Mouse (Mus musculus): ENCODE data around the gene Mpv17l2. TPM values are rescaled to one million over a fixed set of nuclear protein-coding genes. Genes with fewer than 3 reads are reported as not detected.

Gene Mpv17l2
- polyA plus RNA-seq, 1 experiment from 2014 or later = 47.6 TPM

GRCm38 (mm10) chr8:70776496-70777444 lies 16.0 kb upstream of the Mpv17l2 start, which contains the start of gene Pik3r2:
Pik3r2 (minus strand) TSS chr8:70776713.
- peaks cover 22% of the 10 kb centered on the region for H3K36me3 ChIP-seq (ENCODE audit: control insufficient read depth, insufficient read depth, low read length)

GRCm38 (mm10) chr8:70775851-70776495 lies 15.2 kb upstream of the Mpv17l2 start:
- no peaks in the 10 kb centered on the region for H3K27me3 ChIP-seq (ENCODE audit: control insufficient read depth, insufficient read depth, low read length)
- H3K4me3 ChIP-seq (replicated peaks; ENCODE audit: low read length) = peak overlapping the region; percentile 90
- H3K36me3 ChIP-seq (ENCODE audit: control insufficient read depth, insufficient read depth, low read length) = peaks cover 29% of the 10 kb centered on the region
- ATAC-seq (ENCODE audit: insufficient read depth, low FRiP score) = no peak
- peak overlapping the region; percentile 98 for H3K9ac ChIP-seq (ENCODE audit: low read length)
- peak overlapping the region; percentile 73 for H3K27ac ChIP-seq (ENCODE audit: low read length)
- no peaks in the 10 kb centered on the region for H3K9me3 ChIP-seq (replicated peaks; ENCODE audit: control insufficient read depth, low read length)
- peak overlapping the region; percentile 69 for H3K4me2 ChIP-seq (ENCODE audit: low read depth, low read length)
- H3K4me1 ChIP-seq (ENCODE audit: control insufficient read depth, insufficient read depth, low read length) = peaks cover 45% of the 10 kb centered on the region
- 2% methylated on average over 34 of the region's 34 CpGs for WGBS

More at GRCm38 (mm10) chr8:70776496-70777444, 16.0 kb upstream of the Mpv17l2 start, which contains the start of gene Pik3r2:
- Histone ChIP-seq H3K27me3 (ENCODE audit: control insufficient read depth, insufficient read depth, low read length) (no peaks in the 10 kb centered on the region), H3K4me3 (replicated peaks; ENCODE audit: low read length) (peak within 1 kb of the TSS; percentile 90), H3K27ac (ENCODE audit: low read length) (peak within 1 kb of the TSS; percentile 100), H3K9ac (ENCODE audit: low read length) (peak within 1 kb of the TSS; percentile 98), H3K4me1 (ENCODE audit: control insufficient read depth, insufficient read depth, low read length) (peaks cover 45% of the 10 kb centered on the region), H3K4me2 (ENCODE audit: low read depth, low read length) (peak within 1 kb of the TSS; percentile 69), H3K9me3 (replicated peaks; ENCODE audit: control insufficient read depth, low read length) (no peaks in the 10 kb centered on the region)
- ATAC-seq (ENCODE audit: insufficient read depth, low FRiP score) = peak; percentile 92
- WGBS = under 1% methylated on average over 90 of the region's 94 CpGs

GRCm38 (mm10) chr8:70775227-70775626 lies 14.5 kb upstream of the Mpv17l2 start:
- 86% methylated on average over 5 of the region's 5 CpGs for WGBS
- H3K36me3 ChIP-seq (ENCODE audit: control insufficient read depth, insufficient read depth, low read length) = peaks cover 28% of the 10 kb centered on the region
- H3K9ac ChIP-seq (ENCODE audit: low read length) = peak overlapping the region; percentile 98
- H3K9me3 ChIP-seq (replicated peaks; ENCODE audit: control insufficient read depth, low read length) = no peaks in the 10 kb centered on the region
- ATAC-seq (ENCODE audit: insufficient read depth, low FRiP score) = no peak
- H3K4me3 ChIP-seq (replicated peaks; ENCODE audit: low read length) = peak overlapping the region; percentile 90
- no peak overlapping the region for H3K27ac ChIP-seq (ENCODE audit: low read length)
- H3K27me3 ChIP-seq (ENCODE audit: control insufficient read depth, insufficient read depth, low read length) = no peaks in the 10 kb centered on the region
- H3K4me2 ChIP-seq (ENCODE audit: low read depth, low read length) = peak overlapping the region; percentile 69
- H3K4me1 ChIP-seq (ENCODE audit: control insufficient read depth, insufficient read depth, low read length) = peaks cover 45% of the 10 kb centered on the region

- Histone ChIP-seq H3K4me1 (ENCODE audit: control insufficient read depth, insufficient read depth, low read length) (peaks cover 46% of the 10 kb centered on the region), H3K27ac (ENCODE audit: low read length) (peak overlapping the region; percentile 89), H3K27me3 (ENCODE audit: control insufficient read depth, insufficient read depth, low read length) (no peaks in the 10 kb centered on the region), H3K4me2 (ENCODE audit: low read depth, low read length) (peak overlapping the region; percentile 69; the same call in 1 of the 2 replicates), H3K36me3 (ENCODE audit: control insufficient read depth, insufficient read depth, low read length) (peaks cover 28% of the 10 kb centered on the region), H3K9me3 (replicated peaks; ENCODE audit: control insufficient read depth, low read length) (no peaks in the 10 kb centered on the region), H3K4me3 (replicated peaks; ENCODE audit: low read length) (peak overlapping the region; percentile 8; the same call in 1 of the 2 replicates), H3K9ac (ENCODE audit: low read length) (peak overlapping the region; percentile 98)
- WGBS = 95% methylated on average over 18 of the region's 18 CpGs
- no peak for ATAC-seq (ENCODE audit: insufficient read depth, low FRiP score)
Observed at GRCm38 (mm10) chr8:70774740-70775139, 14.0 kb upstream of the Mpv17l2 start.

- peak; percentile 22; the same call in 1 of the 2 replicates for ATAC-seq (ENCODE audit: insufficient read depth, low FRiP score)
- H3K9me3 ChIP-seq (replicated peaks; ENCODE audit: control insufficient read depth, low read length) = no peaks in the 10 kb centered on the region
- no peaks in the 10 kb centered on the region for H3K27me3 ChIP-seq (ENCODE audit: control insufficient read depth, insufficient read depth, low read length)
- peak overlapping the region; percentile 41 for H3K4me2 ChIP-seq (ENCODE audit: low read depth, low read length)
- H3K36me3 ChIP-seq (ENCODE audit: control insufficient read depth, insufficient read depth, low read length) = peaks cover 30% of the 10 kb centered on the region
- H3K27ac ChIP-seq (ENCODE audit: low read length) = peak overlapping the region; percentile 89
- H3K4me3 ChIP-seq (replicated peaks; ENCODE audit: low read length) = peak overlapping the region; percentile 8
- WGBS = 29% methylated on average over 9 of the region's 9 CpGs
- peaks cover 51% of the 10 kb centered on the region for H3K4me1 ChIP-seq (ENCODE audit: control insufficient read depth, insufficient read depth, low read length)
- H3K9ac ChIP-seq (ENCODE audit: low read length) = peak overlapping the region; percentile 98
Observed at GRCm38 (mm10) chr8:70773833-70774232, 13.1 kb upstream of the Mpv17l2 start.

- H3K4me3 ChIP-seq (replicated peaks; ENCODE audit: low read length) = peak overlapping the region; percentile 5
- H3K9me3 ChIP-seq (replicated peaks; ENCODE audit: control insufficient read depth, low read length) = no peaks in the 10 kb centered on the region
- peaks cover 51% of the 10 kb centered on the region for H3K4me1 ChIP-seq (ENCODE audit: control insufficient read depth, insufficient read depth, low read length)
- peaks cover 35% of the 10 kb centered on the region for H3K36me3 ChIP-seq (ENCODE audit: control insufficient read depth, insufficient read depth, low read length)
- H3K27ac ChIP-seq (ENCODE audit: low read length) = peak overlapping the region; percentile 89
- no peak for ATAC-seq (ENCODE audit: insufficient read depth, low FRiP score)
- no peaks in the 10 kb centered on the region for H3K27me3 ChIP-seq (ENCODE audit: control insufficient read depth, insufficient read depth, low read length)
- H3K9ac ChIP-seq (ENCODE audit: low read length) = peak overlapping the region; percentile 98
- peak overlapping the region; percentile 41 for H3K4me2 ChIP-seq (ENCODE audit: low read depth, low read length)
- WGBS = 70% methylated on average over 5 of the region's 5 CpGs
Observed at GRCm38 (mm10) chr8:70773410-70773809, 12.7 kb upstream of the Mpv17l2 start.

GRCm38 (mm10) chr8:70772890-70773289 lies 12.1 kb upstream of the Mpv17l2 start:
- Histone ChIP-seq H3K9me3 (replicated peaks; ENCODE audit: control insufficient read depth, low read length) (no peaks in the 10 kb centered on the region), H3K36me3 (ENCODE audit: control insufficient read depth, insufficient read depth, low read length) (peaks cover 40% of the 10 kb centered on the region), H3K27me3 (ENCODE audit: control insufficient read depth, insufficient read depth, low read length) (no peaks in the 10 kb centered on the region), H3K27ac (ENCODE audit: low read length) (peak overlapping the region; percentile 89), H3K4me3 (replicated peaks; ENCODE audit: low read length) (no peak overlapping the region), H3K9ac (ENCODE audit: low read length) (peak overlapping the region; percentile 31; the same call in 1 of the 2 replicates), H3K4me1 (ENCODE audit: control insufficient read depth, insufficient read depth, low read length) (peaks cover 48% of the 10 kb centered on the region), H3K4me2 (ENCODE audit: low read depth, low read length) (peak overlapping the region; percentile 23; the same call in 1 of the 2 replicates)
- 64% methylated on average over 9 of the region's 9 CpGs for WGBS
- ATAC-seq (ENCODE audit: insufficient read depth, low FRiP score) = no peak

- Histone ChIP-seq H3K27me3 (ENCODE audit: control insufficient read depth, insufficient read depth, low read length) (no peaks in the 10 kb centered on the region), H3K9ac (ENCODE audit: low read length) (0 out of 2 replicates have a peak overlapping the region, but pooled peaks have one; percentile 21), H3K36me3 (ENCODE audit: control insufficient read depth, insufficient read depth, low read length) (peaks cover 41% of the 10 kb centered on the region), H3K27ac (ENCODE audit: low read length) (no peak overlapping the region; the same call in 1 of the 2 replicates), H3K4me3 (replicated peaks; ENCODE audit: low read length) (no peak overlapping the region), H3K9me3 (replicated peaks; ENCODE audit: control insufficient read depth, low read length) (no peaks in the 10 kb centered on the region), H3K4me1 (ENCODE audit: control insufficient read depth, insufficient read depth, low read length) (peaks cover 47% of the 10 kb centered on the region), H3K4me2 (ENCODE audit: low read depth, low read length) (0 out of 2 replicates have a peak overlapping the region, but pooled peaks have one; percentile 23)
- 87% methylated on average over 13 of the region's 13 CpGs for WGBS
- ATAC-seq (ENCODE audit: insufficient read depth, low FRiP score) = no peak
Observed at GRCm38 (mm10) chr8:70772075-70772474, 11.3 kb upstream of the Mpv17l2 start.
